Mouse (Mus musculus) liver, embryonic 11.5 days (tissue): ENCODE results near the gene Adam12. TPM values are rescaled to one million over a fixed set of nuclear protein-coding genes. Genes with fewer than 3 reads are reported as not detected.
A peak's percentile ranks its signal among the peaks of the same experiment; 100 is the strongest.

Experiments used
- ATAC-seq: fragments of 200-750 bp; cut with Nextera tagmentation; replicated peaks from 2 replicates; pipeline ENCODE4 v1.8.0; 2017; ENCODE audit warnings: moderate number of reproducible peaks, mild to moderate bottlenecking, moderate TSS enrichment, moderate library complexity; ENCODE audit not compliant: low FRiP score
- DNase-seq: peaks from one replicate; pipeline ENCODE4 v3.0.0-alpha.2; 2017; ENCODE audit warnings: low spot score
- H3K27ac ChIP-seq: fragments of 300-500 bp; sonication (generic); 2 replicates; pipeline ENCODE4 v1.5.1; 2014; ENCODE audit warnings: mild to moderate bottlenecking, low read depth, low read length, control low read depth
- H3K27me3 ChIP-seq: fragments of 300-500 bp; sonication (generic); replicated peaks from 2 replicates; pipeline ENCODE4 v1.6.1; 2014; ENCODE audit warnings: low read length, mixed read lengths; ENCODE audit not compliant: control insufficient read depth, insufficient read depth
- H3K36me3 ChIP-seq: fragments of 300-500 bp; sonication (generic); 2 replicates; pipeline ENCODE4 v1.6.1; 2014; ENCODE audit warnings: mild to moderate bottlenecking, low read length, moderate library complexity, mixed read lengths; ENCODE audit not compliant: control insufficient read depth, insufficient read depth
- H3K4me1 ChIP-seq: fragments of 300-500 bp; sonication (generic); replicated peaks from 2 replicates; pipeline ENCODE4 v1.6.1; 2014; ENCODE audit warnings: low read length, mixed read lengths; ENCODE audit not compliant: control insufficient read depth, insufficient read depth
- H3K4me2 ChIP-seq: fragments of 300-500 bp; sonication (generic); 2 replicates; pipeline ENCODE4 v1.6.1; 2014; ENCODE audit warnings: mild to moderate bottlenecking, control low read depth, moderate library complexity
- H3K4me3 ChIP-seq: fragments of 300-500 bp; sonication (generic); 2 replicates; pipeline ENCODE4 v1.5.1; 2014; ENCODE audit warnings: low read depth, low read length, control low read depth
- H3K9ac ChIP-seq: fragments of 300-500 bp; sonication (generic); 2 replicates; pipeline ENCODE4 v1.6.1; 2014; ENCODE audit warnings: low read depth, low read length, control low read depth
- H3K9me3 ChIP-seq: fragments of 300-500 bp; sonication (generic); 2 replicates; pipeline ENCODE4 v1.6.1; 2016; ENCODE audit warnings: low read length, inconsistent platforms, mixed read lengths; ENCODE audit not compliant: control insufficient read depth
- WGBS: fragments of 180-500 bp; shearing (Covaris S2); extraction: QIAGEN DNeasy Blood & Tissue Kit; methylation state at CpG from one replicate; pipeline ENCODE4 v1.1.7; 2014; 5-methylcytosine and 5-hydroxymethylcytosine counted together
- polyA plus RNA-seq: library from polyadenylated mRNA; unstranded; fragments of >200 nt; fragmentation: Nextera tagmentation; extraction: Ambion mirVana; gene quantifications from 2 replicates; pipeline ENCODE4 v1.2.1, GENCODE M21; 2014

Gene Adam12
- polyA plus RNA-seq, 1 experiment from 2014 or later = 11.8 TPM

DNA sequence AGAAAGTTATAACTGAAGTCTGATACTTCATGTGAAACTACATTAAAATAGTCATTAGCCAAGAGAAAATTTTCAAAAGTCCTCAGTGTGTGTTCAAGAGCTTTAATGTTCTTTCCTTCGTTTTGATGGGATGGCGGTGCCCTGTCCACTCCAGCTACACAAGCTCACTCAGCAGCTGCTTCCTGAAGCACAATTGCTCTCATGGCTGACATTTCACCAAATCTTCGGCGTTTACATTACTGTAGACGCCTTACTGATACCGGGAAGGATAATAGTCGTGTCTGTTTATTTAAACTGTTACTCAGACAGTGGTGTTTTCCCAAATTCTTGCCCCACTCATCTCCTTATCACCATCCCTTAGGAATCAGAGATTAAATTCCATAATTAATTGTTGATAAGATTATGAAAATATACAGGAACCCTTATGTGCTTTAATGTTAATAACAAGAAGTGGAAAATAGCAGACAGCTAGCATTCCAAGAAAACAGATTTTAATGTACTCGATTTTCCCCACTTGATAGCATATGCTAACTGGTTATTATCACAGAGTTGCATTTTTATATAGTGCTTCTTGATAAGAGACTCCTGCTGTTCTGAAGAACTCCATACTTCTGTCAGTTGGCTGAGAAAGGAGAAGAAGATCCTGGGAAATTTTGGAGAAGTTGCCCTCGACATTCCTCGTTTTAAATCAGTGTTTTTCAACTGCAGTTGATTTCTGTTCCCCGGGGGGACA lies 160.6 kb downstream of the Adam12 start:
- ATAC-seq (no peak), DNase-seq (no peak)
- H3K9ac ChIP-seq = no peak overlapping the region
- H3K4me1 ChIP-seq = no peaks in the 10 kb centered on the region
- no peaks in the 10 kb centered on the region for H3K36me3 ChIP-seq
- no peak overlapping the region for H3K4me2 ChIP-seq
- no peaks in the 10 kb centered on the region for H3K9me3 ChIP-seq
- H3K27ac ChIP-seq = no peak overlapping the region
- no peak overlapping the region for H3K4me3 ChIP-seq
- 58% methylated on average over 11 of the region's 11 CpGs for WGBS
- no peaks in the 10 kb centered on the region for H3K27me3 ChIP-seq

DNA sequence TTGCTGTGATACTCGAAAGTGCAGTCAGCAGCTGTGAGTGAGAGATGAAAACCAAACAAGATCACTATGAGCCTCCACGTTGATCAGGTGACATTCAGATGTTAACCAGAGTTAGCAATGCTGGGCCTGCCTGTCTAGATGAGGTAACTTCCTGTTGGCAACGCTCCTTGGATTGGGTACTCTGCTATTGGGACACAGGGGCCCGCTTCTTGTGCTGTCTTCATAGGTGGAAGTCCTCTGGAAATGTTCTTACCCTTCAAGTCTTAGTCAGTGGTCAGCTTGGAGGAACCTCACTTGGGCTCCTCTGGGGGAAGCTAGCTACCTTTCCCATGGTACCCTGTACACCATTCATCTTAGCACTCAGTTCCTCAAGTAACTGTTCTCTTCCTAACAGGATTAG lies 169.3 kb downstream of the Adam12 start:
- Histone ChIP-seq H3K9ac (no peak overlapping the region), H3K9me3 (no peaks in the 10 kb centered on the region), H3K27me3 (no peaks in the 10 kb centered on the region), H3K4me2 (no peak overlapping the region), H3K36me3 (no peaks in the 10 kb centered on the region), H3K27ac (no peak overlapping the region), H3K4me1 (no peaks in the 10 kb centered on the region), H3K4me3 (no peak overlapping the region)
- WGBS = 58% methylated on average over 4 of the region's 4 CpGs
- no peak for ATAC-seq
- DNase-seq = no peak

DNA sequence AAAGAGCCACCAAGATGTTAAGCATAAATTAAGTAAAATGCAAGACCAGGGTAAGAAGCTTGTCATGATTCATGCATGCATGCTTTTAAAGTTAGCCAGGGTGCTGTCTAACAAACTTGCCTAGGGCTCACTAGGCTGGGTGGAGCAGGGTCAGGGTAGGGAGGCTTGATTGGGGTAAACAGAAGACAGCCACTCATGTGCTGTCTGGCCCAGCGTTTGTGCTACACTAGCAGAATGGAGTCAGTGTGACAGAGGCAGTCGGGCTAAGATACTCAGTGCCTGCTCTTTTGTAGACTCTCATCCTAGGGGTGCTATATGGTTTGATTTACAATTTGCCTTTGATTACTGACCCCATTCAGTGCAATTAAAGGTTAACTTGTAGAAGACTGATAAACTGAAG lies 179.5 kb downstream of the Adam12 start:
- H3K27me3 ChIP-seq = no peaks in the 10 kb centered on the region

GRCm38 (mm10) chr7:134050371-134050770 lies 181.6 kb downstream of the Adam12 start:
- Histone ChIP-seq H3K36me3 (no peaks in the 10 kb centered on the region), H3K4me2 (no peak overlapping the region), H3K9me3 (no peaks in the 10 kb centered on the region), H3K9ac (no peak overlapping the region), H3K4me1 (no peaks in the 10 kb centered on the region), H3K4me3 (no peak overlapping the region), H3K27me3 (no peaks in the 10 kb centered on the region), H3K27ac (no peak overlapping the region)
- WGBS = 82% methylated on average over 1 of the region's 1 CpGs
- DNase-seq = no peak
- no peak for ATAC-seq

More for the DNA sequence above, 179.5 kb downstream of the Adam12 start:
- H3K4me1 ChIP-seq = no peaks in the 10 kb centered on the region
- whole genome bisulfite sequencing = 58% methylated on average over 2 of the region's 2 CpGs
- ATAC-seq (no peak), DNase-seq (no peak)
- no peak overlapping the region for H3K9ac ChIP-seq
- H3K4me3 ChIP-seq = no peak overlapping the region
- H3K4me2 ChIP-seq = no peak overlapping the region
- no peak overlapping the region for H3K27ac ChIP-seq
- H3K36me3 ChIP-seq = no peaks in the 10 kb centered on the region
- no peaks in the 10 kb centered on the region for H3K9me3 ChIP-seq

DNA sequence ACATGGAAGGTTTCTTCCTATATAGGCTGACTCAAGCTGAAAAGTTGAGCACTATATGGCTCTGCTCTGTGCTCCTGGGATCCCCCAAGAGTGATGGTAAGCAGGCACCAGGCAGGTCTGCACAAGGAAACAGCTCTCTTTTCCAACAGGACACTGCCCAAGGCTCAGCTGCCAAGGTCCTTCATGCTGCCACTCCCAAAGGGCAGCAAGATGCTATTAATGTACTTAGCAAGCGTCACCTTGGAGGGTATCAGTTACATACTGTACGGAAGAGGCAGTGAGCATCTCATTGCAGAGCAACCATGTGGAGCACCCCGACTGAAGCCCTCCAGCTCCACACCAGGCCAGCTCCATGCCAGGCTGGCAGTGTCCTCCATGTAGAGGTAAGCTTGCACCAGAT lies 185.6 kb downstream of the Adam12 start:
- Histone ChIP-seq H3K9me3 (no peaks in the 10 kb centered on the region), H3K4me1 (no peaks in the 10 kb centered on the region), H3K27me3 (no peaks in the 10 kb centered on the region), H3K27ac (no peak overlapping the region), H3K4me3 (no peak overlapping the region), H3K4me2 (no peak overlapping the region), H3K36me3 (no peaks in the 10 kb centered on the region), H3K9ac (no peak overlapping the region)
- 83% methylated on average over 3 of the region's 3 CpGs for WGBS
- ATAC-seq = no peak
- DNase-seq = no peak

DNA sequence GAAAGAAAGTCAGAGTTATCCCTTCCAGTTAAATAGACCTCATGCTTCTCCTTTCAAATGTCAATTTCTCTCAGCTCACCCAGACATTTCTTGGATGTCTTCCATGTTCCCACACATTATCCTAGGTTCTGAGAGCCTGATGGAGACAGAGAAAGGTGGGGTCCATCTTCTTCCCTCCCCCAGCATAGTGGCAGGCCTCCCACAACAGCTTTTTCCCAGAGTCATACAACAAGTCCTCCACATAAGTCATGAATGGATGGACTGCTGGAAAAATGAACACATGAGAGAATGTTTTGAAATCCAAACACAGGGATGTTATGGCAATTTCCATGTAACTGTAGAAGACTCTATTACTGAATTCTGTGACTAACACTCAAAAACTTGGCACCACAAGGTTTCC lies 188.4 kb downstream of the Adam12 start:
- Histone ChIP-seq H3K9me3 (no peaks in the 10 kb centered on the region), H3K36me3 (no peaks in the 10 kb centered on the region), H3K27me3 (no peaks in the 10 kb centered on the region), H3K4me1 (no peaks in the 10 kb centered on the region), H3K4me3 (no peak overlapping the region), H3K27ac (no peak overlapping the region), H3K4me2 (no peak overlapping the region), H3K9ac (no peak overlapping the region)
- DNase-seq (no peak), ATAC-seq (no peak)

DNA sequence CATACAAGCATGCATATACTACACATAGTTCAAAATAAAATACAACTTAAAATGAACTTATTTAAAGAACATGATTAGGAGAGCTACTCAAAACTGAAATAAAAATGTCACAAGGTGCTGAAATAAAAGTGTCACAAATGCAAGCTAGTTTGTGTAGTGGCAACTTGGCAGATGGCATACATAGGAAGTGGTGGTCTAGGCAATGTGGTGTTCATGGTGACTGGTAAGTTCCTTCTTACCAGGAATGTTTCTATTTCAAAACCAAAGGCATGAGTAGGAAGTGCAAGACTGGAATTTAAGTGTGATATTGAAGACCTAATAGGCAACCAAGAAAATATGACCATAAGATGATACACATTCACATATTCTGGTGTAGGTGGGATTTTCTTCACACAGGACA lies 189.3 kb downstream of the Adam12 start:
- Histone ChIP-seq H3K9me3 (no peaks in the 10 kb centered on the region), H3K27me3 (no peaks in the 10 kb centered on the region), H3K27ac (no peak overlapping the region), H3K4me2 (no peak overlapping the region), H3K36me3 (no peaks in the 10 kb centered on the region), H3K4me3 (no peak overlapping the region), H3K4me1 (no peaks in the 10 kb centered on the region), H3K9ac (no peak overlapping the region)
- DNase-seq (no peak), ATAC-seq (no peak)

- Histone ChIP-seq H3K27ac (no peak overlapping the region), H3K27me3 (no peaks in the 10 kb centered on the region), H3K9me3 (no peaks in the 10 kb centered on the region), H3K4me1 (no peaks in the 10 kb centered on the region), H3K4me3 (no peak overlapping the region), H3K4me2 (no peak overlapping the region), H3K9ac (no peak overlapping the region), H3K36me3 (no peaks in the 10 kb centered on the region)
- DNase-seq (no peak), ATAC-seq (no peak)
- 88% methylated on average over 2 of the region's 2 CpGs for WGBS
These were observed 198.0 kb downstream of the Adam12 start for GRCm38 (mm10) chr7:134033939-134034338.

DNA sequence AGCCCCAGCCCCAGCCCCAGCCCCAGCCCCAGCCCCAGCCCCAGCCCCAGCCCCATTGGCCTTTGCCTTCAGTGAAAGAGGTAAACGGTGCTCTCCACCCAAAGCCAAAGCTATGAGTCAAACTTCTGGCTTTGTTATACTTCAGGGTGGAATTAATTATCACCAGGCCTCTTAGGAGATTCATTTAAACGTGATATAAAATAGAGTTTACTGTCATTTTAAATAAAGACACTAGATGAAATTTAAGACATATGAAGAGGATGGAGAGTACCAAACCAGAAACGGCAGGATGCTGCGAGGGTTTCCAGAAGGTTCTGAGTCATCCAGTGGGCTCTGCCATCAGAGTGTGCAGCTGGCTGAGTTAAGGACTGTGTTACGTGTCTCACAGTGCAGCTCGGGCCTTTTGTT lies 199.0 kb downstream of the Adam12 start:
- DNase-seq (no peak), ATAC-seq (0 out of 2 replicates have a peak, but pooled peaks have one; percentile 29)

More for the DNA sequence above, 199.0 kb downstream of the Adam12 start:
- no peak overlapping the region for H3K27ac ChIP-seq
- H3K9me3 ChIP-seq = no peaks in the 10 kb centered on the region
- H3K4me1 ChIP-seq = no peaks in the 10 kb centered on the region
- no peaks in the 10 kb centered on the region for H3K36me3 ChIP-seq
- no peak overlapping the region for H3K4me2 ChIP-seq
- WGBS = 45% methylated on average over 6 of the region's 6 CpGs
- no peak overlapping the region for H3K9ac ChIP-seq
- H3K4me3 ChIP-seq = no peak overlapping the region
- no peaks in the 10 kb centered on the region for H3K27me3 ChIP-seq
